Mouse (Mus musculus) adrenal gland (tissue): ENCODE results near the gene Cntnap1.

Source experiments
- intact Hi-C: fragments of 180-260 bp; cut with DNase I; formaldehyde crosslinking; loops from one replicate; pipeline ENCODE4 v1.15.1; 2025

The Cntnap1 gene

GRCm38 (mm10) chr11:101182771-101183517 lies 12.6 kb downstream of the Cntnap1 start:
- intact Hi-C loops = loop anchor here (5.0 kb wide), 1 partner anchor 201 kb away; no protein-coding TSS in a partner anchor

GRCm38 (mm10) chr11:101184984-101185383 lies 14.7 kb downstream of the Cntnap1 start:
- intact Hi-C loops = loop anchor here (5.0 kb wide), 1 partner anchor 203 kb away; no protein-coding TSS in a partner anchor

DNA sequence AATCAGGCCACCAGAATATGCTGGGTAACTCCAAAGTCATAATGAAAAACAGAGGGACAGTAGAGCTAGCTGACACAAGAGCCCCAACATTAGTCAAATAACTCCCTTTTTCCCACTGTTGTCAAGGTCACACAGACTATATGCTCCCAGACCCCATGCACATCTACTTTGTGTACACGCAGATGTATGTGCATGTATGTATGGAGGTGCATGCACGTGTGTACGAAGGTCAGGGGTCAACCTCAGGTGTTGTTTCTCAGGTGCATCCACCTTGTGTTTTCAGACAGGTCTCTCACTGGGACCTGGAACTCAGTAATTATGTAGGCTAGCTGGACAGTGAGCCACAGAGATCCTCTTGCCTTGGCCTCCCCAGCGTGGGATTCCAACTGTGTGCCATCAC lies 15.1 kb downstream of the Cntnap1 start:
- intact Hi-C loops = no loop called here

GRCm38 (mm10) chr11:101186526-101187247 lies 16.4 kb downstream of the Cntnap1 start:
- intact Hi-C loops = no loop called here

- intact Hi-C loops = no loop called here
Measured at GRCm38 (mm10) chr11:101187541-101187940, 17.2 kb downstream of the Cntnap1 start.

DNA sequence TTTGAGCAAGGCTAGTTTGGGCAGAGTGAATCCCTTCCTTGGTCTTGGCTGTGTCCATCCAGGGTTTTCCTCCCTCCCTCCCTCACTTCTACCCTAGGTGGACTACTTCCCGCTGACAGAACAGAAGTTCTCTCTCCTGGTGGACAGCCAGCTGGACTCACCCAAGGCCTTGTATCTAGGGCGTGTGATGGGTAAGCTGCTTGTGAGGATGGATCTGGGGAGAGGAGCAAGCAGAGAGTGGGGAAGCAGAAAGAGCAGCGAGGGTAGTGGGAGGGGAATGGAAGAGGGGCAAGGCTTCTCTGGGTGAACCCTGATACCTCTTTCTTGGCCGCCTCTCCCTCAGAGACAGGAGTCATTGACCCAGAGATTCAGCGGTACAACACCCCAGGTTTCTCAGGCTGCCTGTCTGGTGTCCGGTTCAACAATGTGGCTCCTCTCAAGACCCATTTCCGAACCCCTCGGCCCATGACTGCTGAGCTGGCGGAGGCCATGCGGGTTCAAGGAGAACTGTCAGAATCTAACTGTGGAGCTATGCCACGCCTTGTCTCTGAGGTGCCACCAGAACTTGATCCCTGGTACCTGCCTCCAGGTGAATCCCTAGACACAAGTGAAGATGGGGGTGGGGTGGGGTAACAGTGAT lies 18.0 kb downstream of the Cntnap1 start:
- intact Hi-C loops = no loop called here

GRCm38 (mm10) chr11:101189495-101190180 lies 19.3 kb downstream of the Cntnap1 start:
- intact Hi-C loops = no loop called here

GRCm38 (mm10) chr11:101190181-101190912 lies 20.0 kb downstream of the Cntnap1 start:
- intact Hi-C loops = no loop called here

DNA sequence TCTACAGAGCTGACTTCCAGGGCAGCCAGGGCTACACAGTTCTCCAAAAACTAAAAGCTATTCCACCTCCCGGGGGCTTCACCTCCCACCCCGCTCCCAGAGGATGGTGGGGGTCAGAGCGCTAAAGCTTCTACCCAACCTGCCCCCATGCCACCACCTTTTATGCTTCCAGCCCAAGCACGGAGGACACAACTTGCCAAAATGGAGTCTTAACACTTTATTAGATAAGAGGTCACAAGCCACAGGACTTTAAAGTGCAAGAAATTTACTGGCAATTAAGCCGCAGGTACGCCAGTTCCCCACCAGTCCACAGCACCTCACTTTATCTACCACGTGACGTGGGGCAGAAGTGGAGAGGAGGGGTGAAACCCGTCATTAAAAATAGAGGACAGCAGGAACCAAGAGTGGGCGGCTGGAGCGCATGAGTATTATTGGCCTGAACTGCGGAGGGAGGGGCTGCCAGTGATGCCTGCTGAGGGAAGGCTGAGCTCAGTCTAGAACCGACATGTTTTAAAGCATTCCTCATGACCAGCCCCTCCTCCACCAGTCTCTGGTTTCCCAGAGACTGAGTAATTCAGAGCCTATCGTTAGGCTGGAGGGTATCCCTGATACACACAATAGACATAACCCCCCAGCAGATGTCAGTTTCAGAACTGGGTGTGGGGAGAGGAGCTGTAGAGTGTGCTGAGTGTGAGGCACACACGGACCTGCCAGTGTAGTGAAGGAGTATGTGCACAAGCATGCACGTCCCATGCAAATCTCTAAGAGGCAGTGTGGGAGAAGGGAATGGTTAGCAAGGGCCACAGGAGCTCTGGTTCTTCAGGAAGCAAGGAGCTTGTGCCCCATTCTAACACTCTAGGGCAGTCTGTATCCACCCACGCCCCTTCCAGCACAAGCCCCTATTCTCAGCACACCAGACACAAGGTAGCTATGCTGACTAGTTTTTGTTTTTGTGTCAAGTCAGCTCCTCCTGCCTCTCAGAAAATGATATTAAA lies 20.9 kb downstream of the Cntnap1 start:
- intact Hi-C loops = no loop called here

DNA sequence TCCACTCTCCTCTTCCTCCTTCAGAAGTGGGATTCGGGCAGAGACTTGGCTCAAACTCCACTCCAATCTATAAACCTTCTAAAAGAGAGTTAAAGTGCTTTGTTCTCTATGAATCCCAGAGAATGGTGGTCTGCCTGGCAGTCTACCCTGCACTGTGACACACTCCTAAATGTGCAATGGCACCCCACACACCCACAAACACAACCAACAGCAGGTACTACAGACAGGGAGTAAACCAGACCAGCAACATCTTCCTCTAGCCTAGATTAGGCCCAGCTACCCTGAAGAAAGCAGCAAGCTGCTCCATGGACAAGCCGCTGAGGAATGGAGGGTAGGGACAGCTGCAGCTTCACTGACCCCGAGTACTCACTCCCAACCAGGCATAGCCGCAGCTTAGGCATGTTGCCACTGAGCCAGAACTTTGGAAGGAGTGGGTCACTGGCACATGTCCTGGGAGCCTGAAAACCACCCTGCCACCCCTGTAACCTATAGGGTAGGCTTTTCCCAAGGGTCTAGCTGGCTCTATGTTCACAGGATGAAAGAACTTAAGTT lies 21.7 kb downstream of the Cntnap1 start:
- intact Hi-C loops = no loop called here

DNA sequence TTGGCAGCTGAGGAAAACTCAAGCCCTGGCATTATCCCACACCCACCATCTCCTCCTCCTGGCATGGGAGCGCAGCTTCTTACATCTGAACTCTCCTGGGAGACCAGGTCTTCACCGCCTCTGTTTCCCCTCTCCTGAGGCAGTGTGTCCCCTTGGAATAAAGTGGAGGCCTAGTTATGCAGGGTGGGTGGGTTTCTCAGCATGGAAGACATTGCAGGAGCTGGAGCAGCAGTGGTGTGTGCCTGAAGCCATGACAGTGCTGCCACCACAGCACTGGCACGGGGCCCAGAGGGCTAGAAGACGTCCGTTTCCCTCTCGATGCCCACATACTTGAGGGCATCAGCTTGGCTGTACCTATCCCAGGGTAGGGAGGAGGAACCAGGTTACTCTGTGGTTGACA lies 22.3 kb downstream of the Cntnap1 start:
- intact Hi-C loops = no loop called here

DNA sequence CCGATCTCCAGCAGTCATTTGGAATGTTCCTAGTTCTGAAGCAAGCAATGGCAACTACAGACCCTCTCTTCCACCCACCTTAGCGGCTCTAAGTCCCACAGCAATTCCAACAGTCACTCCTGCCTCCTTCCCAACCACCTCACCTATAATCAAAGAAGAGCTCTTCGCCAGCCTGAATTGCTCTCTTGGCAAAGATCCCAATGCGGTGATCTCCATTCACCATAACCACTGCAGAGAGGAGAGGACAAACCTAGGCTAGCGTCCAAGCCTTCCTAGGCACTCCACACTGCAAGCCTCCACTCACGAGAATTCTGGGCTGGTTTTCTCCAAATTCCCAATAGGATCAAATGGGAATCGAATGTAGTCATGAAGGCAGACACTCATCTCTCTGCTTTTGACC lies 22.8 kb downstream of the Cntnap1 start:
- intact Hi-C loops = no loop called here

DNA sequence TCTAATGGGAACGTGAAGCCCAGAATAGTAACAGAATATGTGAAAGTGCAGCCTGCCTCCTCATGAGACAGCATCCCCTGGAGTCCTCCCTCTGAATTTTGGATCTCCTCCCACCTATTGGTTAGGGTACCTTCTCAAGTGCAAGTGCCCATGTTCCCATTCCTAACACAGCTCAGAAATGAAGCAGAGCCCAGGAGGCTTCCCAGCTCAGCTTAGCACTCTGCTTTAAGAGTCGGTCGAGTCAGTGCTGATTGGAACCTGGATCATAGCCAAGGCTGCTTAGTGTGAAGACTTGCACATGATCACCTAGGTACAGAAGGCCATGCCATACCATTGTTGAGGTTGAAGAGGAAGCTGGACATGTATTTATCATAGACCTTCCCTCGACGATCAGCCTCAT lies 23.8 kb downstream of the Cntnap1 start:
- intact Hi-C loops = no loop called here

GRCm38 (mm10) chr11:101194643-101195042 lies 24.3 kb downstream of the Cntnap1 start:
- intact Hi-C loops = no loop called here

DNA sequence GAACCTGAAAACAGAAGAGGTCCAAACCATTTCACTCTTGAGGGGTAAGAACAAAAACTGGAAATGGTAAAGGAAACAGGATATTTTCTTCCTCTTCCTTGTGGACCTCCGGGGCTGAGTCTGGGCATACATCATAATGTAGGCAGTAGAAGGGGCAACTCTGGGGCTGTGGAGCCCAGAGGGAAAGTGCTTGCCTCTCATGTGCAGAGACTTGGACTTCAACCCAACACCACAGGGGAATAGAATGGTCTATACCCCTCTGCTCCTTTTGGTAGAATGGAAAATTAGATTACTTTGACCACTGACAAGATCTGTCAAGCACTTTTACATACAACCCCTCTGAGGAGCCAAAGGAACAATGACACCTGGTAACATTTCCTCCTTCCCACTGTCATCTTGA lies 24.8 kb downstream of the Cntnap1 start:
- intact Hi-C loops = no loop called here

GRCm38 (mm10) chr11:101195571-101195970 lies 25.2 kb downstream of the Cntnap1 start:
- intact Hi-C loops = no loop called here

DNA sequence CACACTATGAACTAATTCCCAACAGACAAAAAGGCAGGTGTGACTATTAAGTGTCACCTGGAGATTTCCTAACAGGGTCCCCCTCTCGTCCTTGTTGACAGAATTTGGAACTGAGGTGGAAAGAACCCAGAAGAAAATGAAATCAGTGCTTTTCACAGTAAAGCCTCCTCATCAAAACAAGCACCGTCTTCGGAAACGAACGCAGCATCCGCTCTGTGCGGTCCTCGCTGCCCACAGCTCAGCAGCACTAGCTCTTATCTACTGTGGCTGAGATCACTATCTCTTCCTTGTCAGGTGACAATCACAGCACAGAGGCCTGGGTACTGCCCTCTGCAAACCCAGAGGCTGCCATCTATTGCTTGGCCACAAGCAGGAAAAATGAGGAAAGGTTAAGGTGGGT lies 25.9 kb downstream of the Cntnap1 start:
- intact Hi-C loops = no loop called here

DNA sequence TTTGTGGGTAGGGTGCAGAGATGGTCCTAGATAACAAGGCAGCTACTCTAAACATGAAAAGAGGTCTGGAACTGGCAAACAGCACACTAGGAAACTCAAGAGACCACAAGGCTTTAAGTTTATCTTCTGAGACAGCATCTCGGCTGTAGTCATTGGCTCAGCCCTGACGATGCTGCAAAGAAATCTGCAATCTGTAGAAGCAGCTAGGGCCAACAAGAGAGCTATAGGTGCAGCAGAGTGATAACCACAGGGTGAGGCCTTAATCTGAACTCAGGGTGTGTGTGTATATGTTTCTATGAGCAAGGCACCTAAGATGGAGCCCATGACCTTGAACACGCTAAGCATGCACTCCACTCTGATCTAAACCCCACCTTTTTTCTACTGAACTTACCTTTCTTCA lies 29.2 kb downstream of the Cntnap1 start:
- intact Hi-C loops = no loop called here

GRCm38 (mm10) chr11:101200986-101201385 lies 30.7 kb downstream of the Cntnap1 start:
- intact Hi-C loops = loop anchor here (10.0 kb wide), 1 partner anchor 194 kb away; no protein-coding TSS in a partner anchor
